Mouse (Mus musculus) spleen, adult 2 months (tissue): ENCODE measurements around the gene Ifitm6.

ENCODE experiments used
- CTCF ChIP-seq: fragments of 200-500 bp; IDR thresholded peaks from 2 replicates; pipeline ENCODE4 v1.5.1; 2011; ENCODE audit warnings: mild to moderate bottlenecking, inconsistent platforms; ENCODE audit not compliant: insufficient read depth, insufficient read length, insufficient replicate concordance; ENCODE audit errors: extremely low read depth
- POLR2A ChIP-seq: fragments of 200-500 bp; IDR thresholded peaks from 2 replicates; pipeline ENCODE4 v1.6.1; 2011; ENCODE audit warnings: low read depth, low read length, inconsistent platforms

DNA sequence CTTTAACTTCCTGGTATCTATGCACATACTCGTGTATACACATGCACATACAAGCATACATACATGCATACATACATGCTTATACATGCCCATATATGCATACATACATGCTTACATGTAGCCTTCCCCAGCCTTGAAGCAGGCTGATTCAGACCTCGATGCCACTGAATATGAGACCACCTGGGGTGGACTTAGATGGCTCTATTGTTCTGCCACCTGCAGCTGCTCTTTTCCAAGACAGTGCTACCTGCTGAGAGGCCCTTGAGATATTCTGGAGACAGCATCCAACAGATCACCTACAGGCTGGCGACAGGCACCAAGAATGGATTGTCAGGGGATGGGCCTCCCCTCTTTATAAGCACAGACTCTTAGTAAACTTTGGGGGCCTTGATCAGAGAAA is 12.7 kb upstream of the Ifitm6 start:
- TF ChIP-seq POLR2A (no peak), CTCF (no peak)
